Mouse (Mus musculus) forebrain, embryonic 10.5 days (tissue): ENCODE results near the gene Alkbh6. TPM values are rescaled to one million over a fixed set of nuclear protein-coding genes. Genes with fewer than 3 reads are reported as not detected.

Experiments
- DNase-seq: peaks from one replicate; pipeline ENCODE4 v3.0.0-alpha.2; 2017; ENCODE audit warnings: low spot score; ENCODE audit errors: extremely low spot score
- H3K27ac ChIP-seq: fragments of 300-500 bp; sonication (generic); 2 replicates; pipeline ENCODE4 v1.5.1; 2016; ENCODE audit warnings: mild to moderate bottlenecking
- H3K27me3 ChIP-seq: fragments of 300-500 bp; sonication (generic); 2 replicates; pipeline ENCODE4 v1.6.1; 2016; ENCODE audit warnings: mild to moderate bottlenecking; ENCODE audit not compliant: poor library complexity, severe bottlenecking
- H3K36me3 ChIP-seq: fragments of 300-500 bp; sonication (generic); replicated peaks from 2 replicates; pipeline ENCODE4 v1.6.1; 2016; ENCODE audit warnings: mild to moderate bottlenecking, moderate library complexity
- H3K4me1 ChIP-seq: fragments of 300-500 bp; sonication (generic); 2 replicates; pipeline ENCODE4 v1.6.1; 2016
- H3K4me3 ChIP-seq: fragments of 300-500 bp; sonication (generic); 2 replicates; pipeline ENCODE4 v1.5.1; 2016; ENCODE audit warnings: mild to moderate bottlenecking, moderate library complexity
- H3K9me3 ChIP-seq: fragments of 300-500 bp; sonication (generic); 2 replicates; pipeline ENCODE4 v1.6.1; 2016; ENCODE audit warnings: mild to moderate bottlenecking, moderate library complexity
- WGBS: fragments of 180-500 bp; shearing (Covaris S2); methylation state at CpG from one replicate; pipeline ENCODE4 v1.1.7; 2016; 5-methylcytosine and 5-hydroxymethylcytosine counted together
- polyA plus RNA-seq: library from polyadenylated mRNA; unstranded; fragments of >200 nt; fragmentation: Nextera tagmentation; extraction: Ambion mirVana; gene quantifications from 2 replicates; pipeline ENCODE4 v1.2.1, GENCODE M21; 2016

The Alkbh6 gene
- polyA plus RNA-seq, 1 experiment from 2014 or later, result 82.3 TPM

DNA sequence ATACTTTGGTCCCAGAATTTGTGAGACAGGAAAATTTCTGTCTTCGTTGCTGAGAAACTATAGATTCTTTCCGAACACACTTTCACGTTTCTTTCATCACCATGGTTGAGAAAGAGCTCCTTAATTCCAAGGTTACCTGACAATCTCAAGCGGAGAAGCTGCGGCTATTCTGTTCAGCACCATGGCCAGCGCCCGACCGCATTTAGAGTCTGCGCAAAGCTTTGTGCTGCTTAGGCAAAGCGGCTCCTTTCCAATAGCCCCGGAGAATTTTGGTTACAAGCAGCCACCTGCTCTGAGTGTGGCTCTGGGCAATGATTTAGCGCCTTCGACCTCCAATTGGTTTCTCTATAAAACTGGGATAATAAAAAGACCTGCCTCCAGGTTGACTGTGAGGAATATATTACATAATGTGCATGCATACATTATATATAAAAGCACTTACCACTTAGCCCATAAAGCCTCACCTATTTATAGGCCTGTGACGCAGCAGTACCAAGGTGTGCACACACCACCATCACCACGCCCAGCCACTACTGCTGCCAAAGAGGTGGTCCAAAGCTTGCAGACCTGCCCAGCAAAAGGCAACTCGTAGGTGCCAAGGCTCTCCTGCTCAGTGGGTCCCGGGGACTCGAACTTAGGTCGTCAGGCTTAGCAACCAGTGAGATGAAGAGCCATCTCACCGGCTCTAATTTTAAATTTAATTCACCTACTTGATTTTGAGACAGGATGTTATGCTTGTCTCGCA lies 38.3 kb downstream of the Alkbh6 start:
- peak; percentile 72 for DNase-seq
- no peak overlapping the region for H3K27ac ChIP-seq
- H3K27me3 ChIP-seq, result peaks cover 42% of the 10 kb centered on the region
- no peaks in the 10 kb centered on the region for H3K9me3 ChIP-seq
- H3K4me3 ChIP-seq, result no peak overlapping the region
- 26% methylated on average over 21 of the region's 21 CpGs for WGBS
- no peaks in the 10 kb centered on the region for H3K36me3 ChIP-seq
- H3K4me1 ChIP-seq, result peaks cover 3% of the 10 kb centered on the region; the same call in 1 of the 2 replicates

DNA sequence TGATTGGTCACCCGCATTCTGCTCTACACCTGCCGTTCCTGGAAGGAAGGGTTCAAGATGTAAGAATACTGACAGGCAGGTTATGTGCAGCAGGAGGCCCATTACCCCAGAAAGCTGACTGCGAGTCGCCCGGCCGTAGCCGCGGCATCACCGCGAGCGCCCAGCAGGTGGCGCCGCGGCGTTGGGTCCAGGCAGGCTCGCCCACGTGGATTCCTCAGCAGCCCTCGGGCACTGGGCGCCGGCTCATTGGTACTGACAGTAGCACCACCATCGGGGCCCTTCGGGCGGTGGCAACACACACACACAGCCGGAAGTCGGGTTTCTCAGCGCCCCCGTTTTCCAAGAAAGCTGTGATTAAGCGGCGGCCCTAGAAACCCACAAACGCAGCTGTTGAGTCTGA lies 39.3 kb downstream of the Alkbh6 start:
- H3K27ac ChIP-seq, result no peak overlapping the region
- no peaks in the 10 kb centered on the region for H3K9me3 ChIP-seq
- DNase-seq, result peak; percentile 69
- H3K4me1 ChIP-seq, result peaks cover 3% of the 10 kb centered on the region
- H3K27me3 ChIP-seq, result peaks cover 42% of the 10 kb centered on the region
- peak overlapping the region; percentile 16 for H3K4me3 ChIP-seq
- H3K36me3 ChIP-seq, result no peaks in the 10 kb centered on the region
- WGBS, result 2% methylated on average over 30 of the region's 30 CpGs

DNA sequence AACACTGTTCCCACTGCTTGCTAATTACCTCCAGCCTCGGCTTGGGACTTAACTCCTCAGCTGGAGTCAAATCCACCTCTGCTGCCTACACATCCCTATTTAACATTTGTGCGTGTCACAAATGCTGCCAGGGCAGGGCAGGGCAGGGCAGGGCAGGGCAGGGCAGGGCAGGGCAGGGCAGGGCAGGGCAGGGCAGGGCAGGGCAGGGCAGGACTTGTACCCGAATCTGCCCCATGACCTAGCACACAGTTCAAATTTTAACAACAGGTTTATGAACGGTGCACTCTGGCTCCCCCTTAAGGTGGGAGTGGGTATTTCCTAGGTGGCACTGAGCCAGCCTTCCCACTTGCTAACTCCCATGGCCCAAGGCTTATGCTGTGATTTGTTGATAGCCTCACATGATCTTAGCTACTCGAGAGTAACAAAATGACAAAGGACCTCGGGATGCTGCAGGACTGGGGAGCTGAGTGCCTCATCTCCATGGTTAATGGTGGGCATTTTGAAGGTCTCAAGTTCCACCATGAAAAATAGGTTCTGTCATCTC lies 44.8 kb downstream of the Alkbh6 start:
- Histone ChIP-seq H3K4me1 (peaks cover 10% of the 10 kb centered on the region), H3K27me3 (peaks cover 20% of the 10 kb centered on the region), H3K36me3 (peaks cover 19% of the 10 kb centered on the region), H3K27ac (no peak overlapping the region), H3K4me3 (no peak overlapping the region), H3K9me3 (no peaks in the 10 kb centered on the region)
- 23% methylated on average over 6 of the region's 6 CpGs for WGBS
- DNase-seq, result peak; percentile 47

DNA sequence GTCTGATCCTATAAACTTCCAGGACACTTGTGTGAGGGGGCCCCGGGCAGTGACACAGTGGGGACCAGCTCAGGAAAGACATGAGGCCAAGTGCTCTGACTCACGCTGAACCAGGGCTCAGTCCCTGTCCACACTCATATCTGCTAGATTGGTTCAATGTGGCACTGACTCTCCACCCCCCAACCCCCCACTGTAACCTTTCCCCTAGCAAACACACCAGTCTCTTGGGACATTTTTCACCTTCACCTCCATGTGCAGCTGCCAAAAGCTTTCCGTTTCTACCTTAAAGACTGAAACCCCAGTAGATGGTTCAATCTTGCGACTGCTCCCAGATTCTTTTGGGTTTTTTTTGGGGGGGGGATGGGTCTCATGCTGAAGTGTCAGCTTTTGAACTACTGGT lies 45.5 kb downstream of the Alkbh6 start:
- Histone ChIP-seq H3K27me3 (peaks cover 13% of the 10 kb centered on the region), H3K4me1 (peaks cover 11% of the 10 kb centered on the region), H3K9me3 (no peaks in the 10 kb centered on the region), H3K36me3 (peaks cover 21% of the 10 kb centered on the region), H3K4me3 (no peak overlapping the region), H3K27ac (0 out of 2 replicates have a peak overlapping the region, but pooled peaks have one; percentile 25)
- WGBS, result 76% methylated on average over 4 of the region's 4 CpGs
- no peak for DNase-seq

DNA sequence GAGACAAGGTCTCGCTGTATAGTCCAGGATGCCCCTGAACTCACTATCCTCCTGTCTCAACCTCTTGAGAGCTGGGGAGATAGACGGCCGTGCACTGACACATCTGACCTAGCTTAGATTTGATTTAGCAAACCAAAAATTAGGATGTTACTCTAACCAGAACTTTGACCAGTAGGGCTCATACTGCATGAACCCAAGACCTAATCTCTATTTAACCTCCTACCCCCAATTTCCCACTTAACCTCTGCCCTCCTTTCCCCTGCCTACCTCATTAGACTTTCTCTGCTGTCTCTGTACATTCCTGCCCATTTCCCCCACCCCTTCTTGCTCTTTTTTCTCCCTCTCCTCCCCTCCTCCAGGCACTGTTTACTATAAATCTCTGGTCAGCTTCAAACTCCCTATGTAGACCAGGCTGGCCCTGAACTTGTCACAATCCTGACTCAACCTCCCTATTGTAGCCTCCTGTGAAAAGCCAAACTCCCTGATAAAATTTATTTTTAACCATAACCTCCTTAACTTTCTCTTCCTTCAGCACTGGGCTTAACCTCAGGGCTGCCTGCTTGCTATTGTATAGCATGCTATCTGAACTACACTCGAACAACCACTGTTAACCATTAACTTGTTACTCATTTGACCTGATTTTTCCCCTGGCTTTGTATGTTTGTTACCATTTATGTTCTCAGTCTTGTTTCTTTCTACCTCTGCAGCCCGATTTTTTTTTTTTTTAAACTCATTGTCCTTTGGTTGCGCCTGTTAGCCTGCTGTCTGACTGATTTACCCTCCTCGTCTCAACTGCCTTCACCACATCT lies 50.1 kb downstream of the Alkbh6 start:
- Histone ChIP-seq H3K27ac (peak overlapping the region; percentile 11; the same call in 1 of the 2 replicates), H3K36me3 (peaks cover 39% of the 10 kb centered on the region), H3K4me3 (no peak overlapping the region), H3K4me1 (peaks cover 54% of the 10 kb centered on the region), H3K9me3 (peaks cover 10% of the 10 kb centered on the region), H3K27me3 (peaks cover 3% of the 10 kb centered on the region)
- WGBS, result 81% methylated on average over 7 of the region's 7 CpGs
- no peak for DNase-seq

DNA sequence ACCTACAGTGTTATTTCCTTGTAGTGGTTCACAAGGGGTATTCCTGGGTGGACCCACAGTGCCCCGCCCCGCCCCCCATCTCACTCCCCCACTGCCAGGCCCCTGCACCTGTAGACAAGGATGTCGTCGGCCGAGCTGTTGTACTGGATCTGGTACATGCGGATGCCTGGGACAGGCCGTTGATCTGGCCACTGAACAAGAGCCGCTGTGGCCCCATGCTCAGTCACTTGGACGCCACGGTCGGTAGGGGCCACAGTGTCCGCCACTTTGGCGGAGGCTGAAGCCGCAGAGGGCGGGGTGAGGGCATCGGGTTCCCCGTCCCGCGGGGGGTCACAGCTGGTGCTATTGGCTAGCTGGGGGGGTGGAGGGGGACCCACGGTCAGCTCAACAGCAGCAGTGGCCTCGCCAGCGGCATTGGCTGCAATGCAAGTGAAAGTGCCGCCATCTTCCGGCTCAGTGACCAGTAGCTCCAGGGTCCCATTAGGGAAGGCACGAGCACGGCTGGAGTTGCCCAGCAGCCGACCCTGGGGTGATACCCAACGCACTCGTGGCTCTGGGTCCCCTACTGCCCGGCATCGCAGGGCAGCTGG lies 50.9 kb downstream of the Alkbh6 start:
- peaks cover 11% of the 10 kb centered on the region for H3K27me3 ChIP-seq
- H3K4me3 ChIP-seq, result no peak overlapping the region
- WGBS, result 89% methylated on average over 31 of the region's 31 CpGs
- peaks cover 49% of the 10 kb centered on the region for H3K4me1 ChIP-seq
- peaks cover 39% of the 10 kb centered on the region for H3K36me3 ChIP-seq
- DNase-seq, result no peak
- H3K27ac ChIP-seq, result no peak overlapping the region
- peaks cover 10% of the 10 kb centered on the region for H3K9me3 ChIP-seq

DNA sequence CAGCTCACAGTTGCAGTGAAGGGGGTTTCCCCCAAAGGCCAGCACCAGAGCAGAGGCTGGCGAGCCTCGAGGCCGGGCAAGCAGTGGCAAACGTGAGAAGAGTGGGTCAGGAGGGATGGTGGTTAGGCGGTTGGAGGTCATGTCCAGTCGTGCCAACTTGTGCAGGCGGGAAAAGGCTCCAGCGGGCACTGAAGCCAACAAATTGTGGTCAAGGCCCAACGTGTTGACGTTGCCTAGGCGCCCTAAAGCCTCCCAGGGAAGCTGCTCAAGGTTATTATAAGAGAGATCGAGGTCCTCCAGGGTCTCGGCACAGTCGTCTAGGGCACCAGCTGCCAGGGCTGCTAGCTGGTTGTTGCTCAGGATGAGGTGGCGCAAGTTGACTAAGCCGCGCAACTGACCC lies 51.5 kb downstream of the Alkbh6 start:
- no peak for DNase-seq
- H3K9me3 ChIP-seq, result peaks cover 10% of the 10 kb centered on the region
- H3K27me3 ChIP-seq, result peaks cover 16% of the 10 kb centered on the region
- H3K27ac ChIP-seq, result no peak overlapping the region
- peaks cover 49% of the 10 kb centered on the region for H3K4me1 ChIP-seq
- H3K4me3 ChIP-seq, result peak overlapping the region; percentile 7; the same call in 1 of the 2 replicates
- 94% methylated on average over 17 of the region's 17 CpGs for WGBS
- peaks cover 37% of the 10 kb centered on the region for H3K36me3 ChIP-seq

DNA sequence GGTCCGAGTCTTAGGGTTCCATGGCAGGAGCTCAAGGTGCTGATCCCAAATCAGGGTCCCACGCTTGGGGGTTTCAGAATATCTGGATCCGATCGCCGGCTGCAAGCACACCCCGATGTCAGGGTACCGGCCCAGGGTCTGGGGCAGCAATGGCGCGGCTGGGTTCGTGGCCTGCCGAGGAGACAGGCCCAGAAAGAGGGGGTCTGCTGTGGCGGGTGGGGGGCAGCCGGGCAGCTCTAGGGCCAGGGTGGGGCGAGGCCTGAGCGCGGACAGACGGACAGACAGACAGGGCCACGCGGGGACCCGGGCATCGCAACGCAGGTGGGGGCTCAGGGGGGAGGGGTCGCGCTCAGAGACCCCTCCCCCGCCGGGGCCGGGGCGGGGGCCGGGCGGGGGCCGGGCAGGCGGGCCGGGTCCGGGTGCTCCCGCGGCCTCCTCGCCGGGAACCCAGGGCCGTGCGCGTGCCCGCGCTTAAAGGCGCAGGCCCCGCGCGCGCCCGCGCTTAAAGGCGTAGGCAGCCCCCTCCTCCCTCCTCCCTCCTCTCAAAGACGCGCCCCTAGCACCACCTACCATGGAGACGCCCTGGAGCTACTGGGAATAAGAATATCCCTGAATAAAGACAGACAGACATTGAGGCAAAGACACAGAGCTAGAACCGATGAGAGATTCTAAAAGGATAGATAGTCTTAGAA lies 54.3 kb downstream of the Alkbh6 start, which contains the start of gene Lrfn3:
Lrfn3 (minus strand) TSS at position 121 of the 692 bp plus-strand sequence.
- Histone ChIP-seq H3K9me3 (peaks cover 10% of the 10 kb centered on the region), H3K27me3 (peaks cover 20% of the 10 kb centered on the region), H3K4me1 (peaks cover 52% of the 10 kb centered on the region), H3K4me3 (peak within 1 kb of the TSS; percentile 87), H3K27ac (peak within 1 kb of the TSS; percentile 91), H3K36me3 (peaks cover 19% of the 10 kb centered on the region)
- peak; percentile 69 for DNase-seq
- WGBS, result 1% methylated on average over 50 of the region's 55 CpGs

DNA sequence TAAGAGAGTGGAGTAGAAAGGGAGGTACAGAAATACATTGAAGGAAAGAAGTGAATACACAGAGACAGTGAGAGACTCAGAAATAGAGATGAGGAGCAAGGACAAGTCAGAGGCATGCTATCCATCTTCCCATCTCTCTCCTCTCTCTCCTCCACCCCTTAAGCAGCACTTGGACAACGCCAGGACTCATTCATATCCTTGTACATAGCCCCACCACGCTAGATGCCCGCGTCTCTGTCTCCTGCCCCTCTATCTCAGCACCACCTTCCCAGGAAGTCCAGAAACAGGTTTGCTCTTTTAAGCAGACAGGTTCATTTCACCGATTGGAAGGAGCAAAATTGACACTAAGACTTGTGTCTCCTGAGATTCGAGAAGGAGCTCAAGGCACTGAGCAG lies 54.8 kb downstream of the Alkbh6 start:
- no peak for DNase-seq
- Histone ChIP-seq H3K4me3 (peak overlapping the region; percentile 87), H3K9me3 (peaks cover 10% of the 10 kb centered on the region), H3K36me3 (peaks cover 19% of the 10 kb centered on the region), H3K4me1 (peaks cover 50% of the 10 kb centered on the region), H3K27me3 (peaks cover 20% of the 10 kb centered on the region), H3K27ac (no peak overlapping the region)
- 72% methylated on average over 6 of the region's 6 CpGs for WGBS

Other genes starting within 250 kb of the Alkbh6 start
- gene Zfp82, start 235.8 kb upstream of the Alkbh6 start, polyA plus RNA-seq, result 5.9 and 6.4 TPM in 2 replicates
- 2.2 and 2.8 TPM in 2 replicates for gene Gm26920, start 218.3 kb upstream of the Alkbh6 start, polyA plus RNA-seq
- 17.3 and 18.1 TPM in 2 replicates for gene Zfp566, start 218.2 kb upstream of the Alkbh6 start, polyA plus RNA-seq
- gene Zfp260, start 213.9 kb upstream of the Alkbh6 start, polyA plus RNA-seq, result 104 TPM in 2 replicates
- 10.7 and 11.5 TPM in 2 replicates for gene Zfp382, start 186.8 kb upstream of the Alkbh6 start, polyA plus RNA-seq
- 20.3 and 21.1 TPM in 2 replicates for gene Zfp146, start 139.0 kb upstream of the Alkbh6 start, polyA plus RNA-seq
- gene Cox7a1, start 124.6 kb upstream of the Alkbh6 start, polyA plus RNA-seq, result 4.0 and 4.5 TPM in 2 replicates
- 45.9 and 51.2 TPM in 2 replicates for gene Capns1, start 109.9 kb upstream of the Alkbh6 start, polyA plus RNA-seq
- 163 and 169 TPM in 2 replicates for gene Polr2i, start 76.8 kb upstream of the Alkbh6 start, polyA plus RNA-seq
- 248 and 257 TPM in 2 replicates for gene Tbcb, start 76.4 kb upstream of the Alkbh6 start, polyA plus RNA-seq
- gene Ovol3, start 73.0 kb upstream of the Alkbh6 start, polyA plus RNA-seq, result not detected in 2 replicates
- gene Thap8, start 28.6 kb upstream of the Alkbh6 start, polyA plus RNA-seq, result 0.38 and 0.48 TPM in 2 replicates
- gene Wdr62, start 28.3 kb upstream of the Alkbh6 start, polyA plus RNA-seq, result 18.7 and 20.3 TPM in 2 replicates
- 52.8 and 53.1 TPM in 2 replicates for gene Clip3, start 17.0 kb upstream of the Alkbh6 start, polyA plus RNA-seq
- gene Syne4, start 6.1 kb downstream of the Alkbh6 start, polyA plus RNA-seq, result 29.8 and 32.8 TPM in 2 replicates
- gene E130208F15Rik, start 13.0 kb downstream of the Alkbh6 start, polyA plus RNA-seq, result 3.0 and 3.2 TPM in 2 replicates
- 17.3 and 19.5 TPM in 2 replicates for gene Sdhaf1, start 15.2 kb downstream of the Alkbh6 start, polyA plus RNA-seq
- 5.3 and 5.6 TPM in 2 replicates for gene Lrfn3, start 54.1 kb downstream of the Alkbh6 start, polyA plus RNA-seq
- gene Tyrobp, start 105.0 kb downstream of the Alkbh6 start, polyA plus RNA-seq, result 10.4 and 12.1 TPM in 2 replicates
- gene Hcst, start 111.1 kb downstream of the Alkbh6 start, polyA plus RNA-seq, result 0.38 TPM in 1 of 2 replicates, not detected in the other
- gene Nfkbid, start 113.0 kb downstream of the Alkbh6 start, polyA plus RNA-seq, result 1.3 and 1.5 TPM in 2 replicates
- 25.4 and 33.7 TPM in 2 replicates for gene Aplp1, start 136.8 kb downstream of the Alkbh6 start, polyA plus RNA-seq
- gene Kirrel2, start 149.0 kb downstream of the Alkbh6 start, polyA plus RNA-seq, result 0.29 and 0.52 TPM in 2 replicates
- 0.07 TPM in 1 of 2 replicates, not detected in the other for gene Nphs1, start 149.6 kb downstream of the Alkbh6 start, polyA plus RNA-seq
- gene Prodh2, start 184.9 kb downstream of the Alkbh6 start, polyA plus RNA-seq, result not detected in 2 replicates
- gene Arhgap33, start 226.3 kb downstream of the Alkbh6 start, polyA plus RNA-seq, result 29.7 and 31.9 TPM in 2 replicates
- 4.3 and 4.6 TPM in 2 replicates for gene Hspb6, start 243.5 kb downstream of the Alkbh6 start, polyA plus RNA-seq
- gene Proser3, start 243.6 kb downstream of the Alkbh6 start, polyA plus RNA-seq, result 15.2 and 16.1 TPM in 2 replicates